Mouse (Mus musculus): ENCODE measurements around the gene Scgb1b18.
"Not testable (repeated sequence)": the region's sequence is repeated elsewhere in the genome, so short reads cannot be mapped to it uniquely, and the experiment has no call there.

The Scgb1b18 gene

DNA sequence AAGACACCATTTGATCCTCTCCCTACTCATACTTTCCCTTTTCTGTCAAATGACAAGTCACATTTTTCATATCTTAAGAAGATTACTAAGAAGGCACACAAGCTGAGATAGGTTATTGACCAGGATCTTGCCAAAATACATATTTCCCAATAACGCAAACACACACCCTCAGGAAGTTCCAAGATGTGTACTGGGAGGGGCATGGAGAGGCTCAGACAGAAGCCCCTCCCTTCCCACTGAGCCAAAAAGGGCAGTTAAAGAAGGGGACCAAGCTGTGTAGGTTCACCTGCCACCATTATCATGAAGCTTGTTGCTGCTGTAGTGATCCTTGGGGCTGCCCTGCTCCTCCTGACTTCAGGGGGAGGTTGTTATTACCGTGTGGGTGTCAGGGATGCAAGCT is at the start of gene Scgb1b18:
TSS of gene Scgb1b18 (plus strand) at position 301 of the 400 bp plus-strand sequence.
- DNase-seq (ENCODE audit: low spot score in 2 of 2): not testable (repeated sequence)

DNA sequence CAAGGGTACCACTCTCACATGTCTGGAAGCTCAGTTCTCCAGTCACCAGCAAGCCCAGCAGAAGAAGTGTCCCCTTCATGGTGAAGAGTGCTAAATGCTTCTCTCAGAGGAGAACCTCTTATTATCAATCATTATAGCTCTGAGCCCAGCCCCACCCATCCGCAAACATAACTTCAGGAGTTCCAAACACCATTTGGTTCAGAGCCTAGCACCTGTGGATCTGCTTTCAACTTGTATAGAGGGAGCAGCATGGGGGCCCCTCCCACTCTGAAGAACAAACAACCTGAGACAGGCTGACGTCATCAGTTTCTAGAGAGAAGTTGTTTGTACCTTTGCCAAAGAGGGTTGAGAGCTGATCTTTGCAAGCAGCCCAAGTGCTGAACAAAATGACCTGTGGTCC is 11.6 kb upstream of the Scgb1b18 start, which contains the start of gene Scgb2b18:
TSS of gene Scgb2b18 (minus strand) at position 101 of the 400 bp plus-strand sequence.
- not testable (repeated sequence) for DNase-seq (ENCODE audit: low spot score in 2 of 2)
